Mouse (Mus musculus) stomach, postnatal 0 days (tissue): ENCODE results near the gene Togaram2.

Experiments used
- CTCF ChIP-seq: IDR thresholded peaks from 2 replicates; pipeline ENCODE4 v1.5.1; 2016; ENCODE audit warnings: antibody characterized with exemption, low read depth, mild to moderate bottlenecking, moderate library complexity
- EP300 ChIP-seq: optimal IDR thresholded peaks from 2 replicates; pipeline ENCODE3; 2016; ENCODE audit warnings: antibody characterized with exemption

DNA sequence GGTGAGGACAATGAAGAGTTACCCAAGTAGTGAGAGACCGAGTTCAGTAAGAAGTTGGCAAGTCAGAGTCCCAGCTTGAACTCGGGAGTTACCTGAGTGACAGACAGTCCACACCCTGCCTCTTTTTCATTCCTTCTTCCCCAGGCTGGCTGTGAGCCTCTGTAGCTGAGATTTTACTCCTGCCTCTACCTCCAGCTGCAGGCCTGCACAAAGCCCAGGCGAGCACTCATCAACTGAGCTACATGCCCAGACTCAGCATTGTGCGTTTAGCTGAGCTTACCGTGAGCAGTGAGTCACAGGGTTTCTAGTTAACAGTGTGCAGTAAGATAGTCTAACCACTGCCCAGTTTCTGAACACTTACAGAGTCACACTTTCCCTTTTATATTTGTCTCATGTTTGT is 20.1 kb upstream of the Togaram2 start:
- no peak for TF ChIP-seq EP300
- TF ChIP-seq CTCF, result no peak
